Comparison of ENCODE assay signal across 12 mouse cellular contexts in genomic region chr3:86759383-86759782, GRCm38 (mm10).
DNase-seq lines count a peak whose midpoint lies in the region; ATAC-seq and TF ChIP-seq lines count a peak whose summit lies in the region.
"Had no signal": no experiment of that assay in that cellular context is flagged by ENCODE, and none has a peak within 500 bp of the region (broad histone marks: within the 10 kb centered on the region; RNA-seq: fewer than 3 reads in every experiment).

No protein-coding gene starts in this region.

- no peak for DNase-seq in gastrocnemius, adult 2 months
- no peak for DNase-seq in gastrocnemius, postnatal 14 days
- DNase-seq in right cerebral cortex, adult 2 months (ENCODE audit: low spot score in 2 of 2), result no peak
- DNase-seq in left cerebral cortex, adult 2 months (ENCODE audit: extremely low spot score in 1 of 2, low spot score in 2 of 2), result no peak
- DNase-seq: cerebellum, adult 2 months; kidney, postnatal 14 days; lung, embryonic 14.5 days; right cerebral cortex, postnatal 4 days had no signal

- H3K4me2 ChIP-seq in embryonic facial prominence, embryonic 13.5 days, result peak overlapping the region; percentile 44
- peak overlapping the region; percentile 52 for H3K4me2 ChIP-seq in limb, embryonic 13.5 days (replicated peaks)
- H3K4me2 ChIP-seq in neural tube, embryonic 14.5 days (ENCODE audit: low read depth, low read length), result no peak overlapping the region
- H3K4me2 ChIP-seq in liver, embryonic 12.5 days, result no peak overlapping the region
- H3K4me2 ChIP-seq: lung, embryonic 14.5 days had no signal

- peak overlapping the region; percentile 73 for H3K27ac ChIP-seq in gastrocnemius, adult 2 months
- H3K27ac ChIP-seq in embryonic facial prominence, embryonic 13.5 days, result peak overlapping the region; percentile 83
- H3K27ac ChIP-seq in limb, embryonic 13.5 days, result no peak overlapping the region; the same call in 1 of the 2 replicates
- peak overlapping the region; percentile 60; the same call in 1 of the 2 replicates for H3K27ac ChIP-seq in neural tube, embryonic 14.5 days (ENCODE audit: low read depth, low read length)
- no peak overlapping the region for H3K27ac ChIP-seq in left cerebral cortex, adult 2 months
- no peak overlapping the region for H3K27ac ChIP-seq in liver, embryonic 12.5 days

- intact Hi-C loops in gastrocnemius, adult 2 months (cut with DNase I), result no loop called here
- intact Hi-C loops in gastrocnemius, postnatal 14 days (cut with DNase I; ENCODE audit: low total_unique reads), result no loop called here
- intact Hi-C loops in left cerebral cortex, adult 2 months (cut with DNase I), result loop anchor here (10.0 kb wide), 1 partner anchor 215 kb away; the partner anchor contains the start of gene Mab21l2

- H3K4me3 ChIP-seq in gastrocnemius, adult 2 months, result peak overlapping the region; percentile 61; the same call in 1 of the 2 replicates
- peak overlapping the region; percentile 18; the same call in 1 of the 2 replicates for H3K4me3 ChIP-seq in embryonic facial prominence, embryonic 13.5 days
- H3K4me3 ChIP-seq in limb, embryonic 13.5 days, result no peak overlapping the region
- no peak overlapping the region for H3K4me3 ChIP-seq in neural tube, embryonic 14.5 days (ENCODE audit: low read depth, low read length)
- H3K4me3 ChIP-seq in left cerebral cortex, adult 2 months, result no peak overlapping the region
- no peak overlapping the region for H3K4me3 ChIP-seq in liver, embryonic 12.5 days

- 62% methylated on average over 1 of the region's 1 CpGs for WGBS in embryonic facial prominence, embryonic 13.5 days
- WGBS in limb, embryonic 13.5 days, result 76% methylated on average over 1 of the region's 1 CpGs
- 64% methylated on average over 1 of the region's 1 CpGs for WGBS in neural tube, embryonic 14.5 days
- WGBS in liver, embryonic 12.5 days (ENCODE audit: insufficient replicate concordance), result 67% methylated on average over 1 of the region's 1 CpGs

- peak overlapping the region; percentile 62 for H3K9ac ChIP-seq in embryonic facial prominence, embryonic 13.5 days
- peak overlapping the region; percentile 39; the same call in 1 of the 2 replicates for H3K9ac ChIP-seq in limb, embryonic 13.5 days
- no peak overlapping the region for H3K9ac ChIP-seq in neural tube, embryonic 14.5 days (replicated peaks; ENCODE audit: low read depth, low read length)
- no peak overlapping the region for H3K9ac ChIP-seq in liver, embryonic 12.5 days
- H3K9ac ChIP-seq: lung, embryonic 14.5 days had no signal

- no peak for TF ChIP-seq CTCF in gastrocnemius, adult 2 months (IDR thresholded peaks at IDR 0.05)
- TF ChIP-seq CTCF in left cerebral cortex, adult 2 months (IDR thresholded peaks at IDR 0.05), result no peak

- no peak for ATAC-seq in embryonic facial prominence, embryonic 13.5 days (ENCODE audit: insufficient number of reproducible peaks, insufficient read depth, low FRiP score, low TSS enrichment, low read depth)
- no peak for ATAC-seq in limb, embryonic 13.5 days (ENCODE audit: low FRiP score, low read depth)
- no peak for ATAC-seq in neural tube, embryonic 14.5 days (ENCODE audit: low read depth)
- no peak for ATAC-seq in liver, embryonic 12.5 days

- H3K36me3 ChIP-seq in embryonic facial prominence, embryonic 13.5 days, result no peaks in the 10 kb centered on the region
- no peaks in the 10 kb centered on the region for H3K36me3 ChIP-seq in limb, embryonic 13.5 days
- H3K36me3 ChIP-seq in neural tube, embryonic 14.5 days (ENCODE audit: control insufficient read depth, insufficient read depth, low read length), result no peaks in the 10 kb centered on the region
- H3K36me3 ChIP-seq in liver, embryonic 12.5 days, result no peaks in the 10 kb centered on the region

- H3K4me1 ChIP-seq in embryonic facial prominence, embryonic 13.5 days, result peaks cover 28% of the 10 kb centered on the region
- peaks cover 42% of the 10 kb centered on the region for H3K4me1 ChIP-seq in limb, embryonic 13.5 days
- H3K4me1 ChIP-seq in neural tube, embryonic 14.5 days (ENCODE audit: control insufficient read depth, insufficient read depth, low read length), result 0 out of 2 replicates have a peak, but pooled peaks cover 7% of the 10 kb centered on the region
- no peaks in the 10 kb centered on the region for H3K4me1 ChIP-seq in liver, embryonic 12.5 days

- H3K9me3 ChIP-seq in embryonic facial prominence, embryonic 13.5 days, result no peaks in the 10 kb centered on the region
- H3K9me3 ChIP-seq in limb, embryonic 13.5 days, result no peaks in the 10 kb centered on the region
- H3K9me3 ChIP-seq in neural tube, embryonic 14.5 days (ENCODE audit: control insufficient read depth, low read length), result no peaks in the 10 kb centered on the region
- no peaks in the 10 kb centered on the region for H3K9me3 ChIP-seq in liver, embryonic 12.5 days (replicated peaks)

- H3K27me3 ChIP-seq in embryonic facial prominence, embryonic 13.5 days, result no peaks in the 10 kb centered on the region
- 0 out of 2 replicates have a peak, but pooled peaks cover 3% of the 10 kb centered on the region for H3K27me3 ChIP-seq in limb, embryonic 13.5 days
- no peaks in the 10 kb centered on the region for H3K27me3 ChIP-seq in neural tube, embryonic 14.5 days (ENCODE audit: control insufficient read depth, insufficient read depth, low read length)
- no peaks in the 10 kb centered on the region for H3K27me3 ChIP-seq in liver, embryonic 12.5 days (replicated peaks)

Comparison
In these comparisons a context has a peak if more than half of its experiments do, and no peak if none do; other contexts are left out.
1. H3K27ac ChIP-seq: peak in gastrocnemius, adult 2 months (single experiment), embryonic facial prominence, embryonic 13.5 days (single experiment) and neural tube, embryonic 14.5 days (single experiment); none in limb, embryonic 13.5 days (single experiment), left cerebral cortex, adult 2 months (single experiment) and liver, embryonic 12.5 days (single experiment).
2. H3K4me3 ChIP-seq: peak in gastrocnemius, adult 2 months (single experiment) and embryonic facial prominence, embryonic 13.5 days (single experiment); none in limb, embryonic 13.5 days (single experiment), neural tube, embryonic 14.5 days (single experiment), left cerebral cortex, adult 2 months (single experiment) and liver, embryonic 12.5 days (single experiment).
3. H3K4me2 ChIP-seq: peak in embryonic facial prominence, embryonic 13.5 days (single experiment) and limb, embryonic 13.5 days (single experiment); none in neural tube, embryonic 14.5 days (single experiment) and liver, embryonic 12.5 days (single experiment).
4. H3K9ac ChIP-seq: peak in embryonic facial prominence, embryonic 13.5 days (single experiment) and limb, embryonic 13.5 days (single experiment); none in neural tube, embryonic 14.5 days (single experiment) and liver, embryonic 12.5 days (single experiment).